Mouse (Mus musculus): ENCODE data around the gene Ankk1. TPM values are rescaled to one million over a fixed set of nuclear protein-coding genes. Genes with fewer than 3 reads are reported as not detected.

Ankk1 gene
- not detected in 2 replicates for polyA plus RNA-seq (2015; fragmentation: Nextera tagmentation; extraction: Ambion mirVana)

- no peaks in the 10 kb centered on the region for H3K27me3 ChIP-seq (ENCODE audit: control insufficient read depth, insufficient read depth, low read depth, low read length)
- H3K4me3 ChIP-seq (ENCODE audit: low read depth, low read length): no peak within 1 kb of the TSS
- H3K9ac ChIP-seq (ENCODE audit: low read depth, low read length): no peak within 1 kb of the TSS
- no peak for ATAC-seq (ENCODE audit: low read depth)
- H3K9me3 ChIP-seq (replicated peaks; ENCODE audit: control insufficient read depth, low read length): no peaks in the 10 kb centered on the region
- H3K4me2 ChIP-seq (ENCODE audit: low read depth, low read length): no peak within 1 kb of the TSS
- WGBS (ENCODE audit: insufficient replicate concordance): 58% methylated on average over 7 of the region's 7 CpGs
- no peak within 1 kb of the TSS for H3K27ac ChIP-seq (ENCODE audit: low read length)
- H3K36me3 ChIP-seq (ENCODE audit: control insufficient read depth, insufficient read depth): no peaks in the 10 kb centered on the region
- no peaks in the 10 kb centered on the region for H3K4me1 ChIP-seq (ENCODE audit: control insufficient read depth, low read depth, low read length)
These were observed at the start of gene Ankk1 for GRCm38 (mm10) chr9:49426921-49427320. Gene Ankk1 (minus strand): TSS chr9:49427021.

GRCm38 (mm10) chr9:49472126-49472525, 45.3 kb upstream of the Ankk1 start:
- no peaks in the 10 kb centered on the region for H3K9me3 ChIP-seq (replicated peaks; ENCODE audit: control insufficient read depth, low read length)
- no peak overlapping the region for H3K9ac ChIP-seq (ENCODE audit: low read depth, low read length)
- H3K4me2 ChIP-seq (ENCODE audit: low read depth, low read length): no peak overlapping the region
- ATAC-seq (ENCODE audit: low read depth): no peak
- no peaks in the 10 kb centered on the region for H3K27me3 ChIP-seq (ENCODE audit: control insufficient read depth, insufficient read depth, low read depth, low read length)
- no peaks in the 10 kb centered on the region for H3K4me1 ChIP-seq (ENCODE audit: control insufficient read depth, low read depth, low read length)
- no peaks in the 10 kb centered on the region for H3K36me3 ChIP-seq (ENCODE audit: control insufficient read depth, insufficient read depth)
- H3K4me3 ChIP-seq (ENCODE audit: low read depth, low read length): no peak overlapping the region
- 48% methylated on average over 11 of the region's 11 CpGs for WGBS (ENCODE audit: insufficient replicate concordance)
- no peak overlapping the region for H3K27ac ChIP-seq (ENCODE audit: low read length)

- Histone ChIP-seq H3K9me3 (replicated peaks; ENCODE audit: control insufficient read depth, low read length) (no peaks in the 10 kb centered on the region), H3K27ac (ENCODE audit: low read length) (no peak overlapping the region), H3K4me1 (ENCODE audit: control insufficient read depth, low read depth, low read length) (no peaks in the 10 kb centered on the region), H3K36me3 (ENCODE audit: control insufficient read depth, insufficient read depth) (no peaks in the 10 kb centered on the region), H3K27me3 (ENCODE audit: control insufficient read depth, insufficient read depth, low read depth, low read length) (no peaks in the 10 kb centered on the region), H3K4me2 (ENCODE audit: low read depth, low read length) (no peak overlapping the region), H3K9ac (ENCODE audit: low read depth, low read length) (no peak overlapping the region), H3K4me3 (ENCODE audit: low read depth, low read length) (no peak overlapping the region)
- WGBS (ENCODE audit: insufficient replicate concordance): 67% methylated on average over 6 of the region's 6 CpGs
- no peak for ATAC-seq (ENCODE audit: low read depth)
These were observed 44.1 kb upstream of the Ankk1 start for GRCm38 (mm10) chr9:49470946-49471345.

GRCm38 (mm10) chr9:49470006-49470405, 43.2 kb upstream of the Ankk1 start:
- Histone ChIP-seq H3K4me3 (ENCODE audit: low read depth, low read length) (no peak overlapping the region), H3K4me1 (ENCODE audit: control insufficient read depth, low read depth, low read length) (no peaks in the 10 kb centered on the region), H3K27me3 (ENCODE audit: control insufficient read depth, insufficient read depth, low read depth, low read length) (no peaks in the 10 kb centered on the region), H3K9ac (ENCODE audit: low read depth, low read length) (no peak overlapping the region), H3K4me2 (ENCODE audit: low read depth, low read length) (no peak overlapping the region), H3K9me3 (replicated peaks; ENCODE audit: control insufficient read depth, low read length) (no peaks in the 10 kb centered on the region), H3K36me3 (ENCODE audit: control insufficient read depth, insufficient read depth) (no peaks in the 10 kb centered on the region), H3K27ac (ENCODE audit: low read length) (no peak overlapping the region)
- ATAC-seq (ENCODE audit: low read depth): no peak
- WGBS (ENCODE audit: insufficient replicate concordance): 84% methylated on average over 19 of the region's 19 CpGs

- 59% methylated on average over 3 of the region's 3 CpGs for WGBS (ENCODE audit: insufficient replicate concordance)
- H3K9ac ChIP-seq (ENCODE audit: low read depth, low read length): no peak overlapping the region
- H3K27ac ChIP-seq (ENCODE audit: low read length): no peak overlapping the region
These were observed 29.3 kb upstream of the Ankk1 start for GRCm38 (mm10) chr9:49456136-49456535.

GRCm38 (mm10) chr9:49452396-49452795, 25.6 kb upstream of the Ankk1 start:
- Histone ChIP-seq H3K9me3 (replicated peaks; ENCODE audit: control insufficient read depth, low read length) (no peaks in the 10 kb centered on the region), H3K36me3 (ENCODE audit: control insufficient read depth, insufficient read depth) (no peaks in the 10 kb centered on the region), H3K27me3 (ENCODE audit: control insufficient read depth, insufficient read depth, low read depth, low read length) (no peaks in the 10 kb centered on the region), H3K4me2 (ENCODE audit: low read depth, low read length) (no peak overlapping the region), H3K4me3 (ENCODE audit: low read depth, low read length) (no peak overlapping the region), H3K9ac (ENCODE audit: low read depth, low read length) (no peak overlapping the region), H3K27ac (ENCODE audit: low read length) (no peak overlapping the region), H3K4me1 (ENCODE audit: control insufficient read depth, low read depth, low read length) (no peaks in the 10 kb centered on the region)
- no peak for ATAC-seq (ENCODE audit: low read depth)
- 75% methylated on average over 1 of the region's 1 CpGs for WGBS (ENCODE audit: insufficient replicate concordance)

More at GRCm38 (mm10) chr9:49456136-49456535, 29.3 kb upstream of the Ankk1 start:
- H3K4me1 ChIP-seq (ENCODE audit: control insufficient read depth, low read depth, low read length): no peaks in the 10 kb centered on the region
- H3K27me3 ChIP-seq (ENCODE audit: control insufficient read depth, insufficient read depth, low read depth, low read length): no peaks in the 10 kb centered on the region
- no peak overlapping the region for H3K4me3 ChIP-seq (ENCODE audit: low read depth, low read length)
- no peak overlapping the region for H3K4me2 ChIP-seq (ENCODE audit: low read depth, low read length)
- H3K9me3 ChIP-seq (replicated peaks; ENCODE audit: control insufficient read depth, low read length): no peaks in the 10 kb centered on the region
- ATAC-seq (ENCODE audit: low read depth): no peak
- H3K36me3 ChIP-seq (ENCODE audit: control insufficient read depth, insufficient read depth): no peaks in the 10 kb centered on the region

- no peaks in the 10 kb centered on the region for H3K27me3 ChIP-seq (ENCODE audit: control insufficient read depth, insufficient read depth, low read depth, low read length)
- no peak overlapping the region for H3K4me2 ChIP-seq (ENCODE audit: low read depth, low read length)
- 48% methylated on average over 3 of the region's 3 CpGs for WGBS (ENCODE audit: insufficient replicate concordance)
- H3K4me3 ChIP-seq (ENCODE audit: low read depth, low read length): no peak overlapping the region
- no peaks in the 10 kb centered on the region for H3K36me3 ChIP-seq (ENCODE audit: control insufficient read depth, insufficient read depth)
- H3K9me3 ChIP-seq (replicated peaks; ENCODE audit: control insufficient read depth, low read length): no peaks in the 10 kb centered on the region
- no peak for ATAC-seq (ENCODE audit: low read depth)
- no peaks in the 10 kb centered on the region for H3K4me1 ChIP-seq (ENCODE audit: control insufficient read depth, low read depth, low read length)
- H3K27ac ChIP-seq (ENCODE audit: low read length): no peak overlapping the region
- H3K9ac ChIP-seq (ENCODE audit: low read depth, low read length): no peak overlapping the region
These were observed 23.7 kb upstream of the Ankk1 start for GRCm38 (mm10) chr9:49450491-49450890.

- no peaks in the 10 kb centered on the region for H3K4me1 ChIP-seq (ENCODE audit: control insufficient read depth, low read depth, low read length)
- no peak overlapping the region for H3K4me2 ChIP-seq (ENCODE audit: low read depth, low read length)
- no peaks in the 10 kb centered on the region for H3K36me3 ChIP-seq (ENCODE audit: control insufficient read depth, insufficient read depth)
- ATAC-seq (ENCODE audit: low read depth): no peak
- H3K9me3 ChIP-seq (replicated peaks; ENCODE audit: control insufficient read depth, low read length): no peaks in the 10 kb centered on the region
- H3K27ac ChIP-seq (ENCODE audit: low read length): no peak overlapping the region
- no peak overlapping the region for H3K9ac ChIP-seq (ENCODE audit: low read depth, low read length)
- WGBS (ENCODE audit: insufficient replicate concordance): 56% methylated on average over 3 of the region's 3 CpGs
- no peaks in the 10 kb centered on the region for H3K27me3 ChIP-seq (ENCODE audit: control insufficient read depth, insufficient read depth, low read depth, low read length)
- no peak overlapping the region for H3K4me3 ChIP-seq (ENCODE audit: low read depth, low read length)
These were observed 15.8 kb upstream of the Ankk1 start for GRCm38 (mm10) chr9:49442621-49443020.

GRCm38 (mm10) chr9:49427478-49427877, 657 bp upstream of the Ankk1 start:
- H3K36me3 ChIP-seq (ENCODE audit: control insufficient read depth, insufficient read depth): no peaks in the 10 kb centered on the region
- no peaks in the 10 kb centered on the region for H3K27me3 ChIP-seq (ENCODE audit: control insufficient read depth, insufficient read depth, low read depth, low read length)
- no peaks in the 10 kb centered on the region for H3K4me1 ChIP-seq (ENCODE audit: control insufficient read depth, low read depth, low read length)
- no peak overlapping the region for H3K9ac ChIP-seq (ENCODE audit: low read depth, low read length)
- no peak overlapping the region for H3K4me2 ChIP-seq (ENCODE audit: low read depth, low read length)
- H3K27ac ChIP-seq (ENCODE audit: low read length): no peak overlapping the region
- no peak for ATAC-seq (ENCODE audit: low read depth)
- H3K4me3 ChIP-seq (ENCODE audit: low read depth, low read length): no peak overlapping the region
- 39% methylated on average over 5 of the region's 5 CpGs for WGBS (ENCODE audit: insufficient replicate concordance)
- no peaks in the 10 kb centered on the region for H3K9me3 ChIP-seq (replicated peaks; ENCODE audit: control insufficient read depth, low read length)

Data from liver, embryonic 16.5 days (tissue).